Mouse (Mus musculus) urinary bladder, postnatal 10 days (tissue): ENCODE measurements at regions not wholly inside any gene's neighbourhood (a gene's known extent, or its start where the extent isn't known, plus 50 kb on each side); places are given as distances from the start of the nearest gene placed in this dataset.
A peak's percentile ranks its signal among the peaks of the same experiment; 100 is the strongest.

Source experiments
- DNase-seq: peaks from one replicate; pipeline ENCODE4 v3.0.0; 2022; ENCODE audit warnings: low spot score

DNA sequence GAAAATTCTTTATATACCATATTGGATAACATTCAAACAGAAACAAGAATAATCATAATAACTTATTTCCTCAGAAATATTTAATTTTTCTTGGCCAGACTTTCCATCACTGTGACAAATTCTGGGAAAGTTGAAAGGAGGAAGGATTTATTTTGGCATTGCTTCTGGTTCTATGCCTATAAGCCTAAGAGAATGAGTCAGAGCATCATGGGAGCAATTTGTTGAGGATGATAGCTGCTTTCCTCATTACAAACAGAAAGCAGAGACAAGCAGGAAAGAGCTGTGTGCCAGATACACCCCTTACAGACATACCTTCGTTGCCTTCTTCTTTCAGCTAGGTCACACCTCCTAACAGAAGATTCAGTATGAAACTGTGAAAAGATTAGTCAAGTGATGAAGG, 115.3 kb downstream of the Rgs21 start:
- no peak for DNase-seq

DNA sequence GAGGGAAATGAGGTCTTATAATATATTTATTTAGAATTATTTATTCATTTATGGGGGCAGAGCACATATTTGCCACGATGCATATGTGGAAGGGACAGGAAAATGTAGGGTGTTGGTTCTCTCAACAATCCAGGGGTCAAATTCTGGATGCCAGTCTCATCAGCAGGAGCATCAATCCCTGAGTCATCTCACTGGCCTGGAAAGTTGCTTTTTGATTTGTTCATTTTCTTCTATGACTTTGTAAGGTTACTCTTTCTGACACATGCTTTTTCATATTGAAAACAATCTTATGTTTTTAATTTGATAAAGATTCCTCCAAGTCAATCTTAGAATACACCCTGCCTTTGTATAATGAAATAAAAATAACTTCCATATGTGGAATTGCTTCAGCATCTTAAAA, 115.7 kb downstream of the Rgs21 start:
- no peak for DNase-seq

DNA sequence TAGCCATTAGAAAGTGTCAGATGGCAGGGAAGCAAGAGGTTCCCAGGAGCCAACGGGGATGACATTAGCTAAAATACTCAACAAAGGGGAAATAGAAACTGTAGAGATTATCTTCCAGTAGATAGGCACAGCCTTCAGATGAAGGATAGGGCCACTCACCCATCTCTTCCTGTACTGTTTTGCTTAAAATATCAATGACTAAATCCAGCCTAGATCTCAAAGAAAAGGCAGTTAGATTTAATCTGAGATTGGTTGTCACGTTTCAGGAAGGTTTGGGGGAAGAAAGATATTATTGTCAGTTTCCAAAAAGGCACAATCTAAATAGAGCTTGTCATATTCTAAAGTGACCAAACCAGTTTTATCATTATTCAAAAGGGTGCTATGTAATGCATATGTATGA, 130.8 kb downstream of the Rgs21 start:
- no peak for DNase-seq

DNA sequence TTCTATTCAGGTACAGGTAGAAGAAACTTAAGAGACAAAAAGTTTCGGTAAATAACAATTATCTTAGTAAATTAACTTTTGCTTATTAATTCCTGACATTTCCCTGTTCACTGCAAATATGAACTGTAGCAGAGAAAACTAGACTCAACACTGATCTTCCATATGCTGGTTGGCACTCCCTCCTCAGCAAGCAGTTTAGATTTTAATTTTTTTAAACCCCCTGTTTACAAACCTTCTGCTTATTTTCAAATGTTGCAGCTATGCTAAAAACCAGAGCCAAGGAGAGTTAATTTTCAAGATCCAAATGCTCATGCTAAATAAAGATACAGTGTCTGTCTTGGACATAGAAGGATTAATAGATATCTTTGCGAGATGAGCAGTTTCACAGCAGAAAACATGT, 134.7 kb downstream of the Rgs21 start:
- no peak for DNase-seq

DNA sequence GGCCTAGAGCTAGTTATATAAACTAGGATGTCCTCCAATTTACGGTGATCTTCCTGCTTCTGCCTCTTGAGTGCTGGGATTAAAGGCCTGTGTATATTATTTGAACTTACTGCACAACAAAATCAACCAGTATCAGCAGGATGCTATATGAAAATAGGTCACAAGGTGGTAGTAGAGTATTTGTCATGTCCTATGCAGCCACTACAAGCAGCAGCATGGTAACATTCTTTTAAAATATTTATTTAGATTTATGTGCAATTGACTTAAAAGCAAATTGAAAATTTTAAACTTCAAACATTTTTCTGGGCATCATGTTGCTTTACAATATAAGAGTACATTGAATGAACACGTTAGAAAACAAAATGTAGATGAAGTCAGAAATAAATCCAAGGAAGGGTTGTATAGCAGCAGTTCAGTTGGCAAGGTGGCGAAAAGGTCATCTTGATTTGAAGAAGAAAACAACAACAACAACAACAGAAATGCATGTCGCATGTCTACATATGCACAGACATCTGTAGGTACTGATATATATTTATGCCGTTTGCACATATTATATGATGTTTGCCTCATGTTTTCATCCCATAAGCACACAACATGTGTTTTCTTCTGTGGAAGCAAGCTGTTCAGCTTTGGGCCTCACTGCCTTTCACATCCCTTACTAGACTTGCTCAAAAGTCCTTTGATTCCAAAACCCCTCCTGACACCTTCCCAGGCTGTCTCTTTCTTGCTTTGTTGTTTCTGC, 135.8 kb downstream of the Rgs21 start:
- no peak for DNase-seq

DNA sequence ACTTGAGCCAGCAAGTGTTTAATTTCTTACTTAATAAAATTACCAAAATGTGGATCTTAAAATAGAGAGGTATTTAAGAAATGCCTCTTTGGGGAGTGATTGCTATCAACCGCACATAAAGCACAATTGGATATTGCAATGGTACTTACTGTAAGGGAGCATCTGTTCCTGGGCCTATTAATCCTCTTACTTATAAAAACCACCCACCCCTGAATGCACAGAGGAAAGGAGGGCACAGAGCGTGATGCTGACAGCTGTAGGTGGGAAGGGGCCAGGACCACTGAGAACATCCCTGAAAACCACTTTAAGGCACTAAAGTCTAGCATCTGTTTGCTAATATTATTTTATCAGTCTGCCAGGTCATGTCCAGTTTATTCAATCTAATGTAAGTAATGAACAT, 146.1 kb downstream of the Rgs21 start:
- no peak for DNase-seq

DNA sequence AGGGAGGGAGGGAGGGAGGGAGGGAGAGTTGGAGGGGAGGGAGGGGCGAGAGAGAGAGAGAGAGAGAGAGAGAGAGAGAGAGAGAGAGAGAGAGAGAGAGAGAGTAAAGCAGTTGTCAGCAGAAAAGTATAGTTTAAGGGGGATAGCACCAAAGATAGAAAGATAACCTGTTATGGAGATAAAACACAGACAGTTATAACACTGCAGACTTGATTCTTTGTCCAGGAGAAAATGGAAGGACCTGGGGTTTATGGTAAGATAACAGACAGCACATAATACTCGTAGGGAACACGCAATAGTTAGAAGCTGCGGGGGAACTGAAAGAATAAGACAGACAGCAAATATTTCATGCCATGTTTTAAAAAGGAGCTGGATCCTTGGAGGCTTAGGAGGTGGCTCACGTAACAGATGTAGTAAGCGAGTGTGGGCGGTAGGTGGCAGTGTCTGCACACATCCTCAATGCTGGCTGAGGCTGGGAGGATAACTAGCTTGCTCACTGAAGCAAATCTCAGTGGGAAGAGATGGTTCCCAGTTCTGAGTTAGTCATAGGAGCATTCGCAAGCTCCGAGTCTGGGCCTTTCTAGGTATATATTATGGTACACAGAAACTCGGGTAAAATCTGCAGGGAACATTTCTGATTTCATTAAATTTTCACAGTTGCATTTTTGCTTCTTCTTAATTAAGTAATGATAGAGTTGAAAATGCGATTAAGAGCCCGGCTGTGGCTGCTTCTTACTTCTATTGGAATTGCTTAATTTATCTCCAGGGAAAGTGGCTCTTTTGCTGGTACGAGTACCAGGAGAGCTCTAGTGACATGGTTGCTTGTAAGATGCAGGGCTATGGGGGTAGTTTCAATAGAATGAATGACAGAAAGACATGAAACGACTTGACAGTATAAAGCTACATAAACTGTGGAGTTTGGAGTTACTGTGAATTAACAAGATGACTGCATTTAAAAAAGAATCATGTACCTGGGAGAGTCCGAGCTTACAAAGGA, 157.6 kb upstream of the Rgs1 start:
- peak; percentile 22 for DNase-seq

DNA sequence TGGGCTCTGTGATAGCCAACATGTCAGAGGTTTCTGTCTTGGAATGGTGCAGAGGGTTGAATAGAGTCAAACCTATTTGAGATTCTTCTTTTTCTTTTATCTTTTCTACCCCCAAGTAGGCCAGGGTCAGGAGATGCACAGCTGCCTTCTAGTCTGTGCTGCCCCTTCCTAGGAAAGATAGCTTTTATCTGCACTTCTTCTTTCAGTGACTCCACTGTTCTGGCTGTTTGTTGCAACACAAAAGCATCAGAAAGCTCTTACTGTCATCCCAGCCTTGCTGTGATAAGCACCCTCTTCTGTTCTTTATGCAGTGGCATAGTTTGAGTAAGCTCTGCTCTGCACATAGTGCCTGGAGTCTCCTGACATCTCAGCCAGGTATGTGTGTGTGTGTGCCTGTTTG, 156.7 kb upstream of the Rgs1 start:
- DNase-seq = no peak

DNA sequence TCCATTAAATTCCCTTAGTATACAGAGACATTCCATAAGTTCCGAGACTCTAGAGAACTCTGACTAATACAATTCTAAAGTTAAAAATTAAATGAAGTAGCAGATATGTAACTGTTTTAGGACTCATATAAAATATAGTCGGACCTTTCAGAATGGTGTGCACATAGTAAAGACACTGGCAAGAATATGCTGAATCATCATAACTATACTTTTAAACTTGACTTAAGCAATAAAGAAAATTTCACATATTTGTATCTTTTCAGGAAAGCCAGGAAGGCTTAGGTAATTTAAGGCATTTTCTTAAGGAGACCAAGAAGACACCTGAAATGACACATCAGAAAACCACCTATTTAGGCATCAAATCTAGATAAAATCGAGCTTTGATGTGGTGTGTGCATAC, 156.0 kb upstream of the Rgs1 start:
- DNase-seq = no peak

DNA sequence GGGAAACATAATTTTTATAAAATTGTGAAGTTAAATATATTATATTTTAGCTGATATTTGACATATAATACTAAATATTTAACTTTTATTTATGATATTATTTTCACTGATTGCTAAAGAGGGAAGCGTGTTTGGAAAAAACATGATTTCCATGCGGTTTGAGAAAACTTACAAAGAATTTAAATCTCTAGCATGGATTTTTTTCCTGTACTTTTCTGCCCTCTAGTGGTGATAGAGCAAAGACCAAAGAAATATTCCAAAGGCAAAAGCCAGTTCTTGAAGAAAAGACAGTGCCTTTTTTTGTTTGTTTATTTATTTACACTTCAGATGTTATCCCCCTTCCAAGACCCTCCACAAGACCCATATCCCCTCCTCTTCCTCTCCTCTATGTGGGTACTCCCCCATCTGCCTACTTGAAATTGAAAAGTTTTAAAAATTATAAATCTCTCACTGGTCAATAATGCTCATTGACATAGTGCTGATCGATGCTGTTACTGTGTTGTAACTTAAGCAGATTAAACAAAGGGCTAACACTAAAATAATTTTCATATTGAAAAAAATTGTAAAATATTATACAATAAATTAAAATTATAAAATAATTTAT, 131.1 kb upstream of the Rgs1 start:
- DNase-seq = no peak

DNA sequence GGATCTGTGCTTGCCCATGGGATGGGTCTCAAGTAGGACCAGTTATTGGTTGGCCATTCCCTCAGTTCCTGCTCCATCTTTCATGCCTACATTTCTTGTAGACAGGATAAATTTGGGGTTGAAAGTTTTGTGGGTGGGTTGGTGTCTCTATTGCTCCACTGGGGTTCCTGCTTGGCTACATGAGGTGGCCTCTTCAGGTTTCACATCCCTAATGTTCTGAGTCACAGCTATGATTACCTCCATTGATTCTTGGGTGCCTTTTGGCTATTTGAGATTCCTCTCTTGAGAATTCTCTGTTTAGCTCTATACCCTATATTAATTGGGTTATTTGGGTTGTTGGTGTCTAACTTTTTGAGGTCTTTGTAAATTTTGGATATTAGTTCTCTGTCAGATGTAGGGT, 125.1 kb upstream of the Rgs1 start:
- DNase-seq = no peak

DNA sequence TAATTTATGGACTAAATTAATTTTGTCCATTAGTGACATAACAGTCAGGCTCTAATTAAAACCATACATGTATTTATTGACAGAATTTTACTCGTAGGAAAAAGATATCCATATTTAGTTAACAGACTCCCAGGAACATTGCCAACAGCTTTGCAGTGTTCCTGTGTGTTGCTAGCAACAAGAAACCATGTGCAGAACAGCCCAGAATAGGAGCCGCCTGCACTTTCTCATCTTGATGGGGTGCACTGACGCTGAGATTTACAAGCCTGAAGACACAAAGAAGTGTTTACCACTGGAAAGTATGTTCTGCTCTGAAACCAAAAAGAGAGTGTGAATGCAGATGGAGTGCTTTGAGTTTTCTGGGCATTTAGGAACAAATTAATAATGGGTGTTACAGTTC, 118.5 kb upstream of the Rgs1 start:
- no peak for DNase-seq

DNA sequence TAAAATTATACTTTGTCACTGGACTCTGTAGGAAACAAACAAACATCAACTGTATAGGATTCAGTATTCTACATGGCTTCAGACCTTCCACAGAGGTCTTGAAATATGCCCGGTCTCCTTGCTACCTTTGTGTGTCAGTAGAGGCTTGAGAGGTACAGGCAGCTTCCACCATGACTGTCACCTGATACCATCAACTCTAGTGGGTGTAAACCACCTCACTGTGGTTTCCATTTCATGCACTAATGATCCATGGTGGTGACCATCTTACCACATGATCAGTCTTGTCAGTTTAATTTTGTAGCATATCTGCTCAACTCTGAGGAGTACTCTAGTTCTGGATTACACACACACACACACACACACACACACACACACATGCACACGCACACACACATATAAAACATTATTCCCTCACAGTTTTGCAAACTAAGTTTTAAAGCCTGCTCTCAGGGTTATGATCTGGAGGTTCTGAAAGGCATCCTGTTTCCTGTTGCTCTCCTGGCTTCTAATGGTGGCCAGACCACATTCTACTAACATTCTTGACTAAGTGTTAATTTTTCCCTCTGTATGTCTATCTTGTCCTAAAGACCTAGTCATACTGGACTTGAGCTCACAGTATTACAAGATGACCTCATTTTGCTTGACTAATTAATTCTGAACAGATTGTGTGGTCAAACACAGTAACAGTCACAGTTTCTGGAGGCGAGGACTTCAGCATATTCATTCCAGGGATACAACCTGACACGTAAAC, 106.7 kb upstream of the Rgs1 start:
- no peak for DNase-seq

DNA sequence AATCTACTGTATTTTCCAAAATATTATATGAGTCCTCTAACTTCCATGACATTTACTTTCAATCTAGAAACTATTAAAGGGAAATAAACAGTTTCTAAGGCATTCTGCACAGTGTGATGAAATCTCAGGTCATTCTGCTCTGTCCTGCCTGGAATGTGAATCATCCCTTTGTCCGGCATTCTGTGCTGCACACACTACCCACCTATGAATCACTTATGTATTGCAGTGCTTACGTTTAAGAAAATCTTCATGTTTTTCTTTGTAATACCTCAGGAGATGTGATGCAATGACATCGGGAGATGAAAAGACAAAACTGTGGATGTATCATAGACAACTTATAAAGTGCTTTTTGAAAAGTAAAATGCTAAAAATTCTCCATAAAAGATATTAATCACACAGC, 106.0 kb upstream of the Rgs1 start:
- DNase-seq = no peak

DNA sequence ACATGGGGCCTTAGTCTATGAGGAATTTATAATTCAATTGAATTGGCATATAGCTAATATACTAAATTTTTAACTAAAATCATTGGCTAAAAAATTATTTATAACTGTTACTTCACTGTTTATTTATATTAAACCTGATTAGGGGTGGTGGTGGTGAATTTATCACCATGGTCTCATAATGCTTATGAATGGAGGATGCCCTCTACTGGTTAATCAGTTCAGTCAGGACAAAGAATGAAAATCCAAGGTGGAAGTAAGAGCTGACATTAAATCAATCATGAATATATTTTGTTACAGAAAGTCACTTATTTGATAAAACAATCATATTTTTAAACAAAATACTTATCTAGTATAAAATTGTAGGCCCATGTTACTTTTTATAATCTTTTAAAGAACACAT, 104.3 kb upstream of the Rgs1 start:
- no peak for DNase-seq

DNA sequence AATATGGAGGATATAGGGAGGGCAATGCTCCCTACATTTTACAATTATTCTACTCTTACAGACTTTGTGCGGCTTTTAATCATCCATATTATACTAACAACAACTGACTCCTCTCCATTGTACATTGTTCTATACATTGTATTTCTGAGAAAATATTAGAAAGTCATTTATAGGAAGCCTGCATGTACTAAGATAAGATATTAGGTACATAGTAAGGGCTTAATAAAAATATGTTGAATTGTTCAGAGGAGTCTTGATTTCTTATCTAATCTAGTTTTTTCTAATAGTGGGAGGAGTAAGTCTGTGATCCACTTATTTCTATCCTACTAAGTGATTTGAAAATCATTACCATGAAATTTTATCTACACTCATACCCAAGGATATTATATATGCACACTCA, 94.8 kb upstream of the Rgs1 start:
- no peak for DNase-seq

DNA sequence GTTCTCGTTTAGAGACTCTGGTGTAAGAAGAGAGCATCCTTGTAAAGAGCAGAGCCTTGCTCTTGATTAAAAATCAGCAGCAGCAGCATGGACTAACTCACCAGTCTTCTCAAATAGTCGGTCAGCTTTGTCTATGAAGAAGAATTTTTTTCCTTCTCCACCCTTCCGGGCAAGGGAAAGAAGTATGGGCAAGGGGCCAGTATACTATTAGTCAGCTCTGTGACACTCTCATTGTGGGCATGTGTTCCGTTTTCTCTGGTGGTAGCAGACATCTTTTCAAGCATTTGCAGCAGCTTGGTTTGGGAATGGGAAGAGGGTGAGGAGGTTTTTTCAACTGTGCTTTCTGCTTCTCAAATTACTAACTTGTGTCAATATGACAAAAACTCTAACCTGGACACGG, 94.3 kb upstream of the Rgs1 start:
- no peak for DNase-seq

DNA sequence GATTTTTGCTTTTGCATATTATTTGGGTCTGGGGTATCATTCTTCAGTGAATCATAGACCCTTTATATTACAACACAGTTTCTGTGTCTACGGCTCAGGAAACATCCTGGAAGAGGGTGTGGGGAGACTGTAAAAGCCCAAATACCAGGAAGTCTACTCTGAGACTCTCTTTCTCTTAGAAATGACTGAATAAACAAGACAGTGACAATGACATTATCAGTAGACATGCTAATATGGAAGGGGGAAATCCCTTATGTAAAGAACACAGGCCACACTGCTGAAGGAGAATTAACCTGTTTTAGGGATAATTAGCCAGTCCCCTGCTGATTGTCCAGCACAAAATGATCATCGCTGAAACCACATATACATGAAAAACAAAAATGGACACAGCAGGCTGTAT, 88.5 kb upstream of the Rgs1 start:
- DNase-seq = no peak

DNA sequence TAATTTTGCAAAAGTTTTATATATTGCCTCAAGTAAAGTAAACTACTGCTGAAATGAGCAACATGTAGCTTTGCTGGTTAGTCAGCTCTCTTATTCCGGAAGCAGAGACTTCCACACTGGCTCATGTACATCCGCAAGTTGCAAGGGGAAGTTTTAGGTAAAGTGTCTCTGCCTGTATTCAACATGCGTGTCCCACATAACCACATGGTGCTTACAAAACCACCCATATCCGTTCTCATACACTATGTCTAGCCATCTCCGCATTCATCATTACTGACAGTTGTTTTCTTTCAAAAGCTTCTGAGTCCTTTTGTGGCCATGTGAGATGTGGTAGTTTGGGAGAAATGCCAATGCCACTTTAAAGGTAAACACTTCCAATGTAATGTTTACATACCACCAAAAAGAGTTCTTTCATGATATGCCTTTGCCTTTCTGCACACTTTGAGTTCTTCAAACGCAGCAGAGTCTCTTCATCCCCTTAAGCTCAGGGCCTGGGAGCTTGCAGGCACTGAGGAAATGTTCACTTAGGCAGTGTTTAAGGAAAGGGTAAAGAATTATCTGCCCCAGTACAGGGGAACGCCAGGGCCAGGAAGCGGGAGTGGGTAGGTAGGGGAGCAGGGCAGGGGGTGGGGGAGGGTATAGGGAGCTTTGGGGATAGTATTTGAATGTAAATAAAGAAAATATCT, 81.5 kb upstream of the Rgs1 start:
- no peak for DNase-seq

DNA sequence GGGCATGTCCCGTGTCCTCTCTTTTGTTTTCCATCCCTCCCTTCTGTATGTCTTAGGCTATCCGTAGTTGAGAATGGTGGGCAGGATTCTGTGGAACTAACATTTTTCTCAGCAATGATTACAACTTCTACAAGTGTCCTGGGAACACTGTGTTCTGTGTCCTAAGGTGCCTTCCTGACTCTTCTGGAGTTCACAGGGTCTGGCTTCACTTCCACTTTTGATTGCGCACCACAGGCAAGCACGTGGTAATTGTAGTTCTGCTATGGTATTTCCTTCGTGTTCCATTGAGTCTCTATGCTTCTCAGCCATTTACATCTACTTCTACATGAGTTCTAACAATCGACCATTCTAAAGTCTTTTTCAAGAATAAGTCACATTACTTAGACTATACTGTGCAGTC, 70.4 kb upstream of the Rgs1 start:
- no peak for DNase-seq

DNA sequence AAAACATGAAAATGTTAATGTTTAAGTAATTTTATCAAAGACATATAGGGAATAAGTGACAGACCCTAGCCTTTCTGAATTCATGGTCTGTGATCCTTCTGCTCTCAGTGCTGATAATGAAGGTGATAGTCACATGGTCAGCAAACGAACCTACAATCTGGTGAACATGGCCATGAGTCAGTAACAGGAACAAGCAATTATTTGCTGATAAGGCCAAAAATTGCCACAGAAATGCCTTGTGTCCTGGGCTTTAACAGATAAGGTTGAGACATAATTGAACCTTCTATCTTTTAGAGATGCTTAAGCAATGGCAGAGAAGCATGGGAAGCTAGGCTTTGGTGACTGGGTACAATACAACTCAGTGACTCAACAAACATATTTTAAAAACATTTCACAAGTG, 69.2 kb upstream of the Rgs1 start:
- DNase-seq = no peak

DNA sequence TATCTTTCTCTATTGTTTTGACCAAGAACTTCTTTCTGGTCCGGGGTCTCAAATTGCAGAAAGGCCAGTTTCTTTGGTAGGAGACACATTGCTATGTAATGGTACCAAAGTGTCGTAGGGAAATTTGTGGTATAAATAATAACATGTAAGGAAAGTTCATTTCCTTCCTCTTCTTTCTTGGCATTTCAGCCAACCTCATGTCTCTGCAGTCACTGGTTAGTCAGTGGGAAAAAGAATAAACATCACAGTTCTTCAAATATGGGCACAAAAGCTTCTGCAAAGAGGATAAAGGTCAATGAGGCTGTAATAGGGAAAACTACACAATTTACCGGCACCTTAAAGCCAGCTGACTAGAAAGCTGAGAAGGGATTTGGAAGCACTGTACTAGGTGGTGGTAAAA, 68.5 kb upstream of the Rgs1 start:
- no peak for DNase-seq
